Mouse (Mus musculus) C2C12 (cell line): ENCODE data around the gene Aff3.

ENCODE experiments used
- CTCF ChIP-seq: IDR thresholded peaks from one replicate; pipeline ENCODE4 v1.5.1; 2011; ENCODE audit not compliant: control insufficient read depth, insufficient read depth, insufficient read length
- MAX ChIP-seq: IDR thresholded peaks from one replicate; pipeline ENCODE4 v1.6.1; 2011; ENCODE audit warnings: mild to moderate bottlenecking, control low read depth

DNA sequence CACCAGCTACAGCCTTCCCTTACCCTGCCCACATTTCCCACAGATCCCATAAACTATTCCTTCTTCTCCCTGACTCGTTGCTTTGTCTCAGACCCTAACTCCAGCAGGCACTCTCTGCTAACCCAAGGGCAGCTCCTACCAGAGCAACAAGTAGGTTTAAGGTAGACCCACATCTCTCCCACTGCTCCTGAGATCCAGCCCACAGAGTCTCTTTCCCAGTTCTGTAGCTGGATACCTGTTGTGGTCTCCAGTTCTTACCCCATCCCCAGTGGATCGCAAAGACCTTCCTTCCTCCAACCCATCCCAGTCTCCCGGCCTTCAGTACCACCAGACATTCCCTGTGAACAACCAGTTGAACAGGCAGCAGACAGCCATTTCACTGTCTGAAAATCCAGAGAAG, 7.0 kb upstream of the Aff3 start:
- TF ChIP-seq CTCF (no peak), MAX (no peak)
